Mouse (Mus musculus) stomach, embryonic 15.5 days (tissue): ENCODE results near the gene Cant1. TPM values are rescaled to one million over a fixed set of nuclear protein-coding genes. Genes with fewer than 3 reads are reported as not detected.

Experiments used
- ATAC-seq: fragments of 200-750 bp; cut with Nextera tagmentation; 2 replicates; pipeline ENCODE4 v1.8.0; 2017; ENCODE audit warnings: low read depth, moderate number of reproducible peaks, moderate TSS enrichment; ENCODE audit not compliant: insufficient read depth, low FRiP score
- H3K27ac ChIP-seq: fragments of 300-500 bp; sonication (generic); 2 replicates; pipeline ENCODE4 v1.5.1; 2015; ENCODE audit warnings: mild to moderate bottlenecking, inconsistent platforms
- H3K27me3 ChIP-seq: fragments of 300-500 bp; sonication (generic); replicated peaks from 2 replicates; pipeline ENCODE4 v1.6.1; 2015; ENCODE audit warnings: inconsistent platforms
- H3K36me3 ChIP-seq: fragments of 300-500 bp; sonication (generic); 2 replicates; pipeline ENCODE4 v1.6.1; 2015; ENCODE audit warnings: inconsistent platforms
- H3K4me1 ChIP-seq: fragments of 300-500 bp; sonication (generic); 2 replicates; pipeline ENCODE4 v1.6.1; 2015; ENCODE audit warnings: inconsistent platforms
- H3K4me2 ChIP-seq: fragments of 300-500 bp; sonication (generic); 2 replicates; pipeline ENCODE4 v1.6.1; 2015; ENCODE audit warnings: mild to moderate bottlenecking, inconsistent platforms
- H3K4me3 ChIP-seq: fragments of 300-500 bp; sonication (generic); replicated peaks from 2 replicates; pipeline ENCODE4 v1.5.1; 2015; ENCODE audit warnings: inconsistent platforms
- H3K9ac ChIP-seq: fragments of 300-500 bp; sonication (generic); 2 replicates; pipeline ENCODE4 v1.6.1; 2015; ENCODE audit warnings: inconsistent platforms
- H3K9me3 ChIP-seq: fragments of 300-500 bp; sonication (generic); 2 replicates; pipeline ENCODE4 v1.6.1; 2016; ENCODE audit warnings: inconsistent platforms
- WGBS: fragments of 180-500 bp; shearing (Covaris S2); methylation state at CpG from one replicate; pipeline ENCODE4 v1.1.7; 2015; 5-methylcytosine and 5-hydroxymethylcytosine counted together
- polyA plus RNA-seq: library from polyadenylated mRNA; unstranded; fragments of >200 nt; fragmentation: Nextera tagmentation; extraction: Ambion mirVana; gene quantifications from 2 replicates; pipeline ENCODE4 v1.2.1, GENCODE M21; 2015

The Cant1 gene
- polyA plus RNA-seq, 1 experiment from 2014 or later, result 30.7 TPM

- no peaks in the 10 kb centered on the region for H3K9me3 ChIP-seq
- H3K4me3 ChIP-seq, result no peak overlapping the region
- ATAC-seq, result no peak
- H3K4me1 ChIP-seq, result peaks cover 27% of the 10 kb centered on the region
- H3K4me2 ChIP-seq, result no peak overlapping the region
- no peak overlapping the region for H3K9ac ChIP-seq
- H3K27me3 ChIP-seq, result no peaks in the 10 kb centered on the region
- no peak overlapping the region for H3K27ac ChIP-seq
- peaks cover 13% of the 10 kb centered on the region; the same call in 1 of the 2 replicates for H3K36me3 ChIP-seq
- 74% methylated on average over 6 of the region's 6 CpGs for WGBS
Measured at GRCm38 (mm10) chr11:118415630-118416029, 3.3 kb downstream of the Cant1 start.

DNA sequence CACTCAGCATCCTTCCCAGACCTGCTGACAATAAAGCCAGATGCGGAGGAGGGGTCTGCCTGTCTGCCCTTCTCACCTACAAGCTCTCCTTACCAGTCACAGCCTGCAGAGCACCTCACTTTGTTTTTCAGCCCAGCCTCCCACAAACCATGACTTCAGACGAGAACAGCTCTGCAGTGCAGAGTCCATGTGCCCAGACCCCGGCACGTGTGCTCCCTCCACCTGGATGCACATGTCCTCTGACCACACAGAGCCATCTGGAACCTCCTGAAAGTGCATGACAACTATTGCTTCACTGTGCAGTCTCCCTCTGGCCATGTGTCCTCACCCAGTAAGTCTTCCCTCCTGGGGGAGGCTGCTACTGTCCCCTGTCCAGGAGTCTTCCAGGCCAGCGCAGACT lies 4.6 kb downstream of the Cant1 start:
- 91% methylated on average over 5 of the region's 5 CpGs for WGBS

GRCm38 (mm10) chr11:118413055-118413454 lies 5.8 kb downstream of the Cant1 start:
- Histone ChIP-seq H3K4me1 (peaks cover 20% of the 10 kb centered on the region), H3K9me3 (no peaks in the 10 kb centered on the region), H3K27me3 (no peaks in the 10 kb centered on the region), H3K27ac (no peak overlapping the region), H3K4me2 (no peak overlapping the region), H3K9ac (no peak overlapping the region), H3K4me3 (no peak overlapping the region), H3K36me3 (peaks cover 21% of the 10 kb centered on the region)
- ATAC-seq, result no peak
- WGBS, result 88% methylated on average over 4 of the region's 4 CpGs

More for the DNA sequence above, 4.6 kb downstream of the Cant1 start:
- H3K9me3 ChIP-seq, result no peaks in the 10 kb centered on the region
- H3K4me1 ChIP-seq, result peaks cover 22% of the 10 kb centered on the region
- H3K9ac ChIP-seq, result no peak overlapping the region
- no peak overlapping the region for H3K27ac ChIP-seq
- H3K4me3 ChIP-seq, result no peak overlapping the region
- no peak for ATAC-seq
- no peaks in the 10 kb centered on the region for H3K27me3 ChIP-seq
- H3K36me3 ChIP-seq, result peaks cover 18% of the 10 kb centered on the region; the same call in 1 of the 2 replicates
- no peak overlapping the region for H3K4me2 ChIP-seq

DNA sequence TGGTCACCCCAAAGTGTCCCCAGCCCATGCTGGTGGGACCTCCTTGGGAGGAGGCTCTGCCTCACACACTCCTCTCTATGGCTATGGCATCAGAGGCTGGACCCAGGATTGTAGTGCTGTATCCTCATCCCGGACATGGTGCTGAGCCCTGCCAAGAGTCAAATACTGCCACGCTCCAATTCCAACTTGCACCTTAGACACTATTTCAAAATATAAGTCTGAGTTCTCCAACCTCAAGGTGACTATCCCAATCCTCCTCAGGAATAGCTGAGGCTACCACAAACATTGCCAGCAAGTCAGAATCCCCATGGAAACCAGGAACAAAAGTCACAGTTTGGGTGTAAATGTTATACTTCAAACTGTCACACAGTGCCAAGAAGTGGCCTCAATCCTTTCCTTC lies 6.3 kb downstream of the Cant1 start:
- no peak for ATAC-seq
- no peaks in the 10 kb centered on the region for H3K27me3 ChIP-seq
- no peaks in the 10 kb centered on the region for H3K9me3 ChIP-seq
- H3K36me3 ChIP-seq, result peaks cover 26% of the 10 kb centered on the region
- 79% methylated on average over 2 of the region's 2 CpGs for WGBS
- H3K9ac ChIP-seq, result no peak overlapping the region
- no peak overlapping the region for H3K27ac ChIP-seq
- H3K4me2 ChIP-seq, result no peak overlapping the region
- no peak overlapping the region for H3K4me3 ChIP-seq
- peaks cover 16% of the 10 kb centered on the region; the same call in 1 of the 2 replicates for H3K4me1 ChIP-seq

DNA sequence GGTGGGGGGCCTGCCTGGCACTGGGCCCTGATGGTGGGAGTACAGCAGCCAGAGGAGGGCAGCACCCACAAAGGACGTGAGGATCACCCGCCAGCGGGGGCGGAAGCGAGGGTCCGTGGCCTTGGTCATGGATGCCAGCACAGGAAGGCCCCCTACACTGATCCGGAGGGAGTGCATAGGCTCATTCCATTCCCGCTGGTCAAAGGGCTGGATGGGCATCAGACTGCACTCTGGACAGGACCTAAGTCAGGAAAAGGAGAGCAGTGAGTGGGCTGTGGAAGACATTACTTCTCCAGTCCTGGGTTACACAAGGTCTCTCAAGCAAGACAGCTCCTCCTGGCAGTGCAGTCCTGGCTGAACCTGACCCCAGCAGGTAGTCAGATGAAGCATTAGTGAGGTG lies 7.6 kb downstream of the Cant1 start:
- Histone ChIP-seq H3K36me3 (peaks cover 32% of the 10 kb centered on the region), H3K27me3 (no peaks in the 10 kb centered on the region), H3K9ac (no peak overlapping the region), H3K9me3 (no peaks in the 10 kb centered on the region), H3K4me3 (no peak overlapping the region), H3K4me2 (no peak overlapping the region), H3K4me1 (0 out of 2 replicates have a peak, but pooled peaks cover 10% of the 10 kb centered on the region), H3K27ac (no peak overlapping the region)
- 91% methylated on average over 8 of the region's 8 CpGs for WGBS
- ATAC-seq, result no peak

GRCm38 (mm10) chr11:118410479-118410878 lies 8.4 kb downstream of the Cant1 start:
- H3K9ac ChIP-seq, result no peak overlapping the region
- no peaks in the 10 kb centered on the region for H3K27me3 ChIP-seq
- H3K27ac ChIP-seq, result peak overlapping the region; percentile 68
- H3K9me3 ChIP-seq, result no peaks in the 10 kb centered on the region
- no peak for ATAC-seq
- WGBS, result 83% methylated on average over 10 of the region's 10 CpGs
- H3K36me3 ChIP-seq, result peaks cover 38% of the 10 kb centered on the region
- H3K4me2 ChIP-seq, result no peak overlapping the region
- H3K4me1 ChIP-seq, result 0 out of 2 replicates have a peak, but pooled peaks cover 17% of the 10 kb centered on the region
- H3K4me3 ChIP-seq, result no peak overlapping the region

DNA sequence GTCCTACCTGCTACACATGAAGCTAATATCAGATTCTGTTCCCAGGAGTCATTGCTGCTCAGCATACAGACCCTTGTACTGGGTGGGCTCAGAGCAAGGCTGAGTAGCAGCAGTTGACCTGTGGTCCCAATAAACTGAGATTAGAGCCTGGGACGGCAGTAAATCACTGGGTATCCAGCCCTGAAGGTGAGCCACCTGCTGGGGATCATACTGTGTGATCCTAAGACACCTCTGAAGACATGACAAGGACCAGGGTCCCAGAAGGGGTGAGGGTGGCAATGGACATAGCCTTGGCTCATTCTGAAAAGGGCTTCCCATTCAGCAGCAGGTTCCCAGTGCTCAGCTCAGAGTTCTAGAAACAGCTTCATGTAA lies 8.8 kb downstream of the Cant1 start:
- Histone ChIP-seq H3K27me3 (no peaks in the 10 kb centered on the region), H3K27ac (peak overlapping the region; percentile 68), H3K4me2 (no peak overlapping the region), H3K9me3 (no peaks in the 10 kb centered on the region), H3K9ac (no peak overlapping the region), H3K36me3 (peaks cover 41% of the 10 kb centered on the region), H3K4me3 (no peak overlapping the region), H3K4me1 (0 out of 2 replicates have a peak, but pooled peaks cover 17% of the 10 kb centered on the region)
- 52% methylated on average over 1 of the region's 1 CpGs for WGBS
- peak; percentile 14; the same call in 1 of the 2 replicates for ATAC-seq

DNA sequence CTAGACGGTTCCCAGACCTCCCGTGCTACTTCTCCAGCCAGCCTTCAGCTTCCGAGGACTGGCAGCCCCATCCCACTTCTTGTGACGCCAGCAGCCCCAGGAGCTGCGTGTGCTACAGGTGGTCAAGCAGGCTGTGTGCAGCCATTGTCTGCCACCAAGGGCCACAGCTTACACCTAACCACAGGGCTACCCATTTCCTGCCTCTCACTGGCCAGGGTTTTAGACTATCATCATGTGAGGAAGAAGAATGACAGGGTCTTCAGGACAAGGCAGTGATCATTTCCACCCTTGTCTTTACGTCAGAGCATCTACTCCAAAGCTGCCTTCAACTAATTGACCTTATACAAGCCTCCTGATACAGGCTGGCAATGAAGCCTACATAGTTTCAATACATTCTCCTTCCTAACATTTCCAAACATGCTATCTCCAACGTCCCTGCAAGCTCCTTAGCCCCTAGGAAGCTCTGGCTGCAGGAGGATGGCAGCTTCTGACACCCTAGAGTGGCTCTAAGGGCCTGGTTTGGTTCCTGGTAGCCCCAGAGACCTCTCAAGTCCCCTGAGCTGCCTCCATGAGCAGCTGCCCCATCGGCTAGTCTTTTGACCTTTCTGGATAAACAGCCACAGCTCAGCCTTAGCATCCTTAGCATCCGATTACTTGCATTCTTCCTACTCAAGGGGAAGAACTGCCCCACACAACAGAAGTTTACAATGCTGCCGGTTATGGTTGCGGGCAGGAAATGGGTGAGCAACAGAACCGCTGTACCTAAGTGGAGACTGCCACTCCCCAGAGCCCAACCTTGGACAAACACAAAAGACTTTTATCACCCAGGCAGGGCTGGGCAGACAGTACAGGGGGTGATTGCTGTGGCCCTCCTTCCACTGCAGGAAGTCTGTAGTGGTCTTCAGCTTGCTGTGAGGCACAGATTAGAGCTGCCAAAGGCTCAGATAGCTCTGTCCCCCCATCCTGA lies 9.5 kb downstream of the Cant1 start:
- peak overlapping the region; percentile 68 for H3K27ac ChIP-seq
- no peak overlapping the region for H3K4me2 ChIP-seq
- H3K9ac ChIP-seq, result no peak overlapping the region
- peaks cover 36% of the 10 kb centered on the region for H3K36me3 ChIP-seq
- H3K27me3 ChIP-seq, result no peaks in the 10 kb centered on the region
- no peak overlapping the region for H3K4me3 ChIP-seq
- ATAC-seq, result peak; percentile 67
- 66% methylated on average over 12 of the region's 12 CpGs for WGBS
- no peaks in the 10 kb centered on the region for H3K9me3 ChIP-seq
- 0 out of 2 replicates have a peak, but pooled peaks cover 15% of the 10 kb centered on the region for H3K4me1 ChIP-seq

GRCm38 (mm10) chr11:118408051-118408740 lies 10.7 kb downstream of the Cant1 start:
- 69% methylated on average over 18 of the region's 18 CpGs for WGBS
- H3K27me3 ChIP-seq, result no peaks in the 10 kb centered on the region
- H3K27ac ChIP-seq, result no peak overlapping the region
- H3K9ac ChIP-seq, result no peak overlapping the region
- no peak for ATAC-seq
- H3K4me2 ChIP-seq, result no peak overlapping the region
- peaks cover 34% of the 10 kb centered on the region for H3K36me3 ChIP-seq
- H3K4me1 ChIP-seq, result 0 out of 2 replicates have a peak, but pooled peaks cover 14% of the 10 kb centered on the region
- H3K9me3 ChIP-seq, result no peaks in the 10 kb centered on the region
- H3K4me3 ChIP-seq, result no peak overlapping the region

DNA sequence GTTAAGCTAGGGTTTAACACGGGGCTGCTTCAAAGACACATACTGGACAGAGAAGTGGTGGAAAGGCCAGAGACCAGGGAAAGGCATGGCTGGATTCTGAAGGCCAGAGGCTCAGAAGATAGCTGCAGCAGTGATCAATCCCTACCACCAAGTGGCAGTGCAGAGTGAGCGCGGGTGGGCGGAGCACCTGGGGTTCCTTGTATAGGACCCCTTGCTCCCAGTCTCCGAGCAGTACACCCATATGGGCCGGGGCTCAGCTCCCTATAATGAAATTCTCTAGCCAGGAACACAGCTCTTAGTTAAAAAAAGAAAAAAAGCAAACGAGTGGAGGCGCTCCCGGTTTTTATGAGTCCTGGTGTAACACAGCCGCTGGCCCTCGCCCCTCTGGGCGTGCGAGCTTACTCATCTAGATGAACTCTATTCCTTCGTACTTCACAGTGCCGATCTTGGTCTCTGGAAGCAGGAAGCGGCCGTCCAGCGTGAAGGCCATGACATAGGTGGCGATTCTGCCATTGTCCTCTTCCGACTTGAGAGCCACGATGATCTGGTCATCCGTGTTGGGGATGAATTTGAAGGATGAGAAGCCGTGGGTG lies 11.5 kb downstream of the Cant1 start:
- no peak for ATAC-seq
- Histone ChIP-seq H3K27me3 (no peaks in the 10 kb centered on the region), H3K4me1 (0 out of 2 replicates have a peak, but pooled peaks cover 15% of the 10 kb centered on the region), H3K9me3 (no peaks in the 10 kb centered on the region), H3K9ac (no peak overlapping the region), H3K4me3 (no peak overlapping the region), H3K4me2 (no peak overlapping the region), H3K27ac (no peak overlapping the region), H3K36me3 (peaks cover 34% of the 10 kb centered on the region)
- WGBS, result 77% methylated on average over 23 of the region's 23 CpGs

DNA sequence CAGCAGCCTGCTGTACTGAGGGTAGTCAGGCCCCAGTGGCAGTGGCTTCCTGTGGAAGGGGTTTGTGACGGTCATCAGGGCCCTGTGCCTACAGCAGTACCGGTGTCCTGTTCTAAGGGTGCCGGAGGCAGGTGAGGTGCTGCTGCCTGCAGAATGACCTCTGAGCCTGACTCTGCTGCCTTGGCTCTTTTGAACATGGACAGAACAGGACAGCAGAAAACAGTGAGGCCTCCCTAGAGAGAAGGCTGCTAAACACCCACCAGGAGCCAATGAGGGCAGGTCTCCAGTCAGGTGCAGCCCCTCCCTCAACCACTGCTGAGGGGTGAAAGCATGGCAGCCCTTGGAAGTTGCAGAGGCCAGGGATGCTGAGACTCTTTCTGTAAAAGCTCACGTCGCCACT lies 12.4 kb downstream of the Cant1 start:
- Histone ChIP-seq H3K4me1 (peaks cover 22% of the 10 kb centered on the region), H3K27me3 (no peaks in the 10 kb centered on the region), H3K4me3 (no peak overlapping the region), H3K9ac (no peak overlapping the region), H3K9me3 (no peaks in the 10 kb centered on the region), H3K36me3 (peaks cover 34% of the 10 kb centered on the region), H3K27ac (peak overlapping the region; percentile 48; the same call in 1 of the 2 replicates), H3K4me2 (no peak overlapping the region)
- no peak for ATAC-seq
- 85% methylated on average over 5 of the region's 5 CpGs for WGBS
